Mouse (Mus musculus) ES-Bruce4 (cell line): ENCODE measurements at regions not wholly inside any gene's neighbourhood (a gene's known extent, or its start where the extent isn't known, plus 50 kb on each side); places are given as distances from the start of the nearest gene placed in this dataset.

ENCODE experiments used
- CTCF ChIP-seq: IDR thresholded peaks from one replicate; pipeline ENCODE4 v1.8.1; 2011; ENCODE audit warnings: low read depth, low read length
- EP300 ChIP-seq: IDR thresholded peaks from 2 replicates; pipeline ENCODE4 v1.6.1; 2011; ENCODE audit warnings: low read depth, low read length; ENCODE audit not compliant: insufficient read depth
- POLR2A ChIP-seq: IDR thresholded peaks from one replicate; pipeline ENCODE4 v1.8.1; 2011; ENCODE audit warnings: low read length; ENCODE audit not compliant: insufficient read depth

- TF ChIP-seq POLR2A: no peak
- TF ChIP-seq EP300: no peak
- no peak for TF ChIP-seq CTCF
These were observed 312.6 kb upstream of the Gm38303 start for GRCm38 (mm10) chr3:10647975-10648511.
